Mouse (Mus musculus) stomach, adult 2 months (tissue): Measurements from ENCODE around the gene Ctsh. TPM values are rescaled to one million over a fixed set of nuclear protein-coding genes. Genes with fewer than 3 reads are reported as not detected.

ENCODE experiments used
- polyA plus RNA-seq: library from polyadenylated mRNA; depleted of rRNA; stranded (reverse); fragments of >200 nt; gene quantifications from 2 replicates; pipeline ENCODE4 v1.2.3, GENCODE M21; 2012; rRNA removed

Ctsh gene
- 10.9 and 17.6 TPM in 2 replicates for polyA plus RNA-seq

GRCm38 (mm10) chr9:90053852-90054251 lies at the start of gene Ctsh:
TSS of gene Ctsh (plus strand) at chr9:90054152.

GRCm38 (mm10) chr9:90114567-90115307 lies 60.8 kb downstream of the Ctsh start, which contains the start of gene Morf4l1:
TSS of gene Morf4l1 (minus strand) at chr9:90114774.

Other genes with a start within 250 kb of the Ctsh start
- 0.16 and 0.17 TPM in 2 replicates for gene Rasgrf1, start 144.2 kb upstream of the Ctsh start, polyA plus RNA-seq
- gene Morf4l1, start 60.6 kb downstream of the Ctsh start, polyA plus RNA-seq, result 9.1 and 10.0 TPM in 2 replicates
- 3.0 and 4.3 TPM in 2 replicates for gene Adamts7, start 108.9 kb downstream of the Ctsh start, polyA plus RNA-seq
- 14.1 and 16.8 TPM in 2 replicates for gene Tbc1d2b, start 216.7 kb downstream of the Ctsh start, polyA plus RNA-seq